Mouse (Mus musculus): ENCODE results near the gene D13Ertd608e. TPM values are rescaled to one million over a fixed set of nuclear protein-coding genes. Genes with fewer than 3 reads are reported as not detected.

D13Ertd608e gene
- total RNA-seq, 2 experiments from 2014 or later, result not detected

Other genes with a start within 250 kb of the D13Ertd608e start
- not detected for gene Ccl28, start 212.2 kb upstream of the D13Ertd608e start, total RNA-seq (2021)
- gene Hmgcs1, start 145.6 kb upstream of the D13Ertd608e start, total RNA-seq (2021), result 10 to 100 TPM; 50.6 to 51.5 TPM
- gene Nim1k, start 80.1 kb upstream of the D13Ertd608e start, total RNA-seq (2021), result under 1 TPM; 0.88 to 0.93 TPM
- gene Zfp131, start 45.1 kb upstream of the D13Ertd608e start, total RNA-seq (2021), result 10 to 100 TPM; 22.9 TPM
- not detected for gene AF067063, start 5.8 kb upstream of the D13Ertd608e start, total RNA-seq (2021)
- not detected for gene Tcstv1, start 58.8 kb downstream of the D13Ertd608e start, total RNA-seq (2021)
- gene Gm21761, start 93.3 kb downstream of the D13Ertd608e start, total RNA-seq (2021), result not detected
- not detected for gene B020031M17Rik, start 114.8 kb downstream of the D13Ertd608e start, total RNA-seq (2021)
- gene Gm36079, start 191.0 kb downstream of the D13Ertd608e start, total RNA-seq (2021), result not detected
- gene Gm21188, start 216.2 kb downstream of the D13Ertd608e start, total RNA-seq (2021), result under 1 TPM in 1 of 2 experiments, not detected in 1; 0.15 TPM

Measured in heart, postnatal 14 days (tissue).